Mouse (Mus musculus) limb, embryonic 12.5 days (tissue): Measurements from ENCODE around the gene Gm11037. TPM values are rescaled to one million over a fixed set of nuclear protein-coding genes. Genes with fewer than 3 reads are reported as not detected.

Source experiments
- ATAC-seq: fragments of 200-750 bp; cut with Nextera tagmentation; 2 replicates; pipeline ENCODE4 v1.8.0; 2017; ENCODE audit warnings: low read depth, moderate TSS enrichment; ENCODE audit not compliant: insufficient number of reproducible peaks, insufficient read depth, low FRiP score, low TSS enrichment
- H3K27ac ChIP-seq: fragments of 300-500 bp; sonication (generic); 2 replicates; pipeline ENCODE4 v1.5.1; 2016; ENCODE audit warnings: mild to moderate bottlenecking, moderate library complexity
- H3K27me3 ChIP-seq: fragments of 300-500 bp; sonication (generic); 2 replicates; pipeline ENCODE4 v1.6.1; 2016; ENCODE audit warnings: mild to moderate bottlenecking, moderate library complexity
- H3K36me3 ChIP-seq: fragments of 300-500 bp; sonication (generic); 2 replicates; pipeline ENCODE4 v1.6.1; 2016; ENCODE audit warnings: mild to moderate bottlenecking, moderate library complexity
- H3K4me1 ChIP-seq: fragments of 300-500 bp; sonication (generic); replicated peaks from 2 replicates; pipeline ENCODE4 v1.6.1; 2016
- H3K4me2 ChIP-seq: fragments of 300-500 bp; sonication (generic); 2 replicates; pipeline ENCODE4 v1.6.1; 2016; ENCODE audit warnings: mild to moderate bottlenecking, moderate library complexity
- H3K4me3 ChIP-seq: fragments of 300-500 bp; sonication (generic); replicated peaks from 2 replicates; pipeline ENCODE4 v1.5.1; 2016; ENCODE audit warnings: mild to moderate bottlenecking
- H3K9ac ChIP-seq: fragments of 300-500 bp; sonication (generic); replicated peaks from 2 replicates; pipeline ENCODE4 v1.6.1; 2016; ENCODE audit warnings: mild to moderate bottlenecking, moderate library complexity
- H3K9me3 ChIP-seq: fragments of 300-500 bp; sonication (generic); 2 replicates; pipeline ENCODE4 v1.6.1; 2016; ENCODE audit warnings: mild to moderate bottlenecking, moderate library complexity
- WGBS: fragments of 180-500 bp; shearing (Covaris S2); methylation state at CpG from one replicate; pipeline ENCODE4 v1.1.7; 2016; 5-methylcytosine and 5-hydroxymethylcytosine counted together
- polyA plus RNA-seq: library from polyadenylated mRNA; unstranded; fragments of >200 nt; fragmentation: Nextera tagmentation; extraction: Ambion mirVana; gene quantifications from 2 replicates; pipeline ENCODE4 v1.2.1, GENCODE M21; 2016

Gene Gm11037
- polyA plus RNA-seq, 1 experiment from 2014 or later, result not detected

- whole genome bisulfite sequencing, result 39% methylated on average over 9 of the region's 9 CpGs
- no peak overlapping the region for H3K9ac ChIP-seq
- H3K4me3 ChIP-seq, result no peak overlapping the region
- peaks cover 54% of the 10 kb centered on the region for H3K27me3 ChIP-seq
- ATAC-seq, result no peak
- H3K36me3 ChIP-seq, result peaks cover 13% of the 10 kb centered on the region; the same call in 1 of the 2 replicates
- H3K4me1 ChIP-seq, result peaks cover 25% of the 10 kb centered on the region
- no peak overlapping the region for H3K4me2 ChIP-seq
- no peak overlapping the region for H3K27ac ChIP-seq
- H3K9me3 ChIP-seq, result peaks cover under 1% of the 10 kb centered on the region; the same call in 1 of the 2 replicates
These were observed 39.0 kb downstream of the Gm11037 start for GRCm38 (mm10) chr2:131172322-131172721.

- H3K27ac ChIP-seq, result no peak overlapping the region
- peaks cover 45% of the 10 kb centered on the region for H3K4me1 ChIP-seq
- H3K4me3 ChIP-seq, result peak overlapping the region; percentile 40
- WGBS, result 5% methylated on average over 11 of the region's 11 CpGs
- H3K9ac ChIP-seq, result peak overlapping the region; percentile 44; the same call in 1 of the 2 replicates
- peak; percentile 44; the same call in 1 of the 2 replicates for ATAC-seq
- H3K4me2 ChIP-seq, result peak overlapping the region; percentile 80
- peaks cover 20% of the 10 kb centered on the region; the same call in 1 of the 2 replicates for H3K36me3 ChIP-seq
- H3K9me3 ChIP-seq, result no peaks in the 10 kb centered on the region
- H3K27me3 ChIP-seq, result peaks cover 48% of the 10 kb centered on the region
These were observed 41.4 kb downstream of the Gm11037 start for GRCm38 (mm10) chr2:131174700-131175099.

- Histone ChIP-seq H3K36me3 (peaks cover 20% of the 10 kb centered on the region; the same call in 1 of the 2 replicates), H3K4me1 (peaks cover 45% of the 10 kb centered on the region), H3K9me3 (no peaks in the 10 kb centered on the region), H3K27ac (no peak overlapping the region), H3K4me3 (no peak overlapping the region), H3K4me2 (no peak overlapping the region), H3K27me3 (peaks cover 40% of the 10 kb centered on the region), H3K9ac (no peak overlapping the region)
- no peak for ATAC-seq
- WGBS, result 73% methylated on average over 3 of the region's 3 CpGs
These were observed 42.1 kb downstream of the Gm11037 start for GRCm38 (mm10) chr2:131175286-131175944.

GRCm38 (mm10) chr2:131175945-131176309 lies 42.6 kb downstream of the Gm11037 start:
- H3K9ac ChIP-seq, result no peak overlapping the region
- ATAC-seq, result no peak
- H3K4me1 ChIP-seq, result peaks cover 45% of the 10 kb centered on the region
- no peaks in the 10 kb centered on the region for H3K9me3 ChIP-seq
- H3K4me2 ChIP-seq, result no peak overlapping the region
- H3K27ac ChIP-seq, result no peak overlapping the region
- 89% methylated on average over 1 of the region's 1 CpGs for WGBS
- H3K4me3 ChIP-seq, result no peak overlapping the region
- peaks cover 20% of the 10 kb centered on the region; the same call in 1 of the 2 replicates for H3K36me3 ChIP-seq
- peaks cover 35% of the 10 kb centered on the region for H3K27me3 ChIP-seq

GRCm38 (mm10) chr2:131176491-131176890 lies 43.2 kb downstream of the Gm11037 start:
- Histone ChIP-seq H3K27me3 (peaks cover 30% of the 10 kb centered on the region), H3K9ac (no peak overlapping the region), H3K4me2 (peak overlapping the region; percentile 97; the same call in 1 of the 2 replicates), H3K36me3 (peaks cover 20% of the 10 kb centered on the region; the same call in 1 of the 2 replicates), H3K4me1 (peaks cover 43% of the 10 kb centered on the region), H3K4me3 (no peak overlapping the region), H3K9me3 (no peaks in the 10 kb centered on the region), H3K27ac (no peak overlapping the region)
- no peak for ATAC-seq
- WGBS, result 75% methylated on average over 5 of the region's 5 CpGs

GRCm38 (mm10) chr2:131177932-131178331 lies 44.6 kb downstream of the Gm11037 start:
- Histone ChIP-seq H3K4me1 (peaks cover 39% of the 10 kb centered on the region), H3K9ac (peak overlapping the region; percentile 91), H3K4me3 (peak overlapping the region; percentile 84), H3K4me2 (peak overlapping the region; percentile 97), H3K36me3 (peaks cover 20% of the 10 kb centered on the region; the same call in 1 of the 2 replicates), H3K9me3 (no peaks in the 10 kb centered on the region), H3K27me3 (peaks cover 15% of the 10 kb centered on the region), H3K27ac (no peak overlapping the region)
- 90% methylated on average over 9 of the region's 9 CpGs for WGBS
- ATAC-seq, result no peak

GRCm38 (mm10) chr2:131178828-131179245 lies 45.5 kb downstream of the Gm11037 start:
- H3K4me2 ChIP-seq, result peak overlapping the region; percentile 97
- H3K4me1 ChIP-seq, result peaks cover 39% of the 10 kb centered on the region
- H3K4me3 ChIP-seq, result peak overlapping the region; percentile 84
- no peaks in the 10 kb centered on the region for H3K9me3 ChIP-seq
- peaks cover 6% of the 10 kb centered on the region for H3K27me3 ChIP-seq
- 37% methylated on average over 26 of the region's 26 CpGs for WGBS
- peaks cover 20% of the 10 kb centered on the region; the same call in 1 of the 2 replicates for H3K36me3 ChIP-seq
- peak overlapping the region; percentile 91 for H3K9ac ChIP-seq
- ATAC-seq, result no peak
- peak overlapping the region; percentile 84 for H3K27ac ChIP-seq

GRCm38 (mm10) chr2:131179246-131179886 lies 46.1 kb downstream of the Gm11037 start:
- Histone ChIP-seq H3K27ac (peak overlapping the region; percentile 84), H3K36me3 (peaks cover 20% of the 10 kb centered on the region; the same call in 1 of the 2 replicates), H3K9ac (peak overlapping the region; percentile 91), H3K4me1 (peaks cover 34% of the 10 kb centered on the region), H3K4me2 (peak overlapping the region; percentile 97), H3K4me3 (peak overlapping the region; percentile 84), H3K27me3 (0 out of 2 replicates have a peak, but pooled peaks cover under 1% of the 10 kb centered on the region), H3K9me3 (no peaks in the 10 kb centered on the region)
- under 1% methylated on average over 67 of the region's 67 CpGs for WGBS
- ATAC-seq, result peak; percentile 56; the same call in 1 of the 2 replicates

GRCm38 (mm10) chr2:131179990-131180587 lies 46.8 kb downstream of the Gm11037 start, which contains the start of gene Cenpb:
TSS of gene Cenpb (minus strand) at chr2:131180067.
- peak within 1 kb of the TSS; percentile 84 for H3K4me3 ChIP-seq

More at GRCm38 (mm10) chr2:131179990-131180587, 46.8 kb downstream of the Gm11037 start, which contains the start of gene Cenpb:
- H3K4me1 ChIP-seq, result peaks cover 31% of the 10 kb centered on the region
- peak within 1 kb of the TSS; percentile 97 for H3K4me2 ChIP-seq
- no peaks in the 10 kb centered on the region for H3K9me3 ChIP-seq
- peak; percentile 73 for ATAC-seq
- H3K27ac ChIP-seq, result peak within 1 kb of the TSS; percentile 84
- no peaks in the 10 kb centered on the region for H3K27me3 ChIP-seq
- H3K36me3 ChIP-seq, result peaks cover 20% of the 10 kb centered on the region; the same call in 1 of the 2 replicates
- whole genome bisulfite sequencing, result 3% methylated on average over 49 of the region's 57 CpGs
- peak within 1 kb of the TSS; percentile 91 for H3K9ac ChIP-seq
